Mouse (Mus musculus) adrenal gland (tissue): ENCODE data around the gene Fgf7.

ENCODE experiments used
- intact Hi-C: fragments of 180-260 bp; cut with DNase I; formaldehyde crosslinking; loops from one replicate; pipeline ENCODE4 v1.15.1; 2025

The Fgf7 gene

DNA sequence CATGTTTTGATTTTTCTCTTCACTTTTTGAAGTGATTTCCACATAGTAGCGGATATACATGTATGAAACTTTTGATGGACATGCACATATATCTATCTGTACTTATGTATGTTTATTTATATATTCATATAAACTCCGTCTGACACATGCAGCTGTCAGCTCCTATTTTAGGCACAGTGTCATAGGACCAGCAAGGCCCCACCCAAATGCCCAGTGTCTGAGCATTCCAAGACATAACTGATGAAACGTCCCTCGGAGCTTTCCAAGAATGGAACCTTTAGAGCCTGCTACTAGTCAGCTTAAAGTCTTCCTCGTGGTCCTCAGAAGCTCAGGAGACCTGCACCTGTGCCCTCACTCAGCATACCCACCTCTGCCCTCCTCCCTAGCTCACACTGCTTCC is 19.2 kb downstream of the Fgf7 start:
- intact Hi-C loops = no loop called here

DNA sequence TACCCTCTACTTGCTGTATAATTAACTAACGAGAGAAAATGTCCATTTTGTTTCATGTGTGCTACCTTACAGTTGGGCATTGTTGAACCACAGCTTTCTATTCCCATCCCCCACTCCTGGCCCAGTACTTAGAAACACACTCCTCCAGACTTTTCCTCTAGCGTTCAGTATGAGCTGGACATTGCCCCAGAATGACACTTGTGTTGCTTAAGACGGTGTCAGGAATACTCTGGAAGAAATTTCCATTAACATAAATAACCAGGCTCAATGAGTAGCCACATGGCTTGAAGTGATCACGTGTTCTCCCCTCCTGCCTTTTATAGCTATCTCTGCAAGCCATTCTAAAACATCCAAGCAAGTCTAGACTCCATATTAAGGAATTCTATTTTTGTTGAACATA is 26.1 kb downstream of the Fgf7 start:
- intact Hi-C loops = no loop called here

DNA sequence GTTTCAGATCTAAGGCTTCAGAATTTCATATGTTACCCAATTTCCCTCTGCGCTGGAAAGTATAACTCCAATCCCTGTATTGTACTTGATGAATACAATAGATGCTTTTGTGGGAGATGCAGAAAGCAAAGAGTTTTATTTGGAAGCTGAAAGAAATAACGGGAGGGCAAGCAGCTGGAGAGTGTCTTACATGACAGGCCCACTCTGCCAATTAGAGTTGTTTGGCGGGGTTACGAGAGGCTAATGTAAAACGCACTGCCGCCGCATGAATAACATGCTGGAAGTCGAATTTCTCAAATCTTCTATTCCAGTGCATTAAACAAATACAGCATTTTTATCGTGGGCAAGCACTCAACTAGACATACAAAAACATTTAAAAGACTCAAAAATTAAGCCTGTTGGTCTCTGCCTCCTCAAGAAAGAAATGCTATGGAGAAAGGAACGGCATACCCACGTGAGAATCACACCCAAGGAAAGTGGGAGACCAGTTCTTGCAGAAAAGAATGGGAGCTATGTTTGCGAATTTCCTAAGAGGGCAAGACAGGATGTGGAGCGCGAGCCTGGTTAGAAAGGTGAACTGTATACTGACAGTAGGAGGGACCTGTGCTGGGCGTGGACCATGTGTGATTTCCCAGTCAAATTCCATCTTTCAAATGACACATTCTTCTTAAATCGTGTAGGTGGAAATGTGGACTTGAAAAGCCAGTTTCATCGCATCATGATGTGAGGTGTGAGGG is 26.7 kb downstream of the Fgf7 start:
- intact Hi-C loops = no loop called here

DNA sequence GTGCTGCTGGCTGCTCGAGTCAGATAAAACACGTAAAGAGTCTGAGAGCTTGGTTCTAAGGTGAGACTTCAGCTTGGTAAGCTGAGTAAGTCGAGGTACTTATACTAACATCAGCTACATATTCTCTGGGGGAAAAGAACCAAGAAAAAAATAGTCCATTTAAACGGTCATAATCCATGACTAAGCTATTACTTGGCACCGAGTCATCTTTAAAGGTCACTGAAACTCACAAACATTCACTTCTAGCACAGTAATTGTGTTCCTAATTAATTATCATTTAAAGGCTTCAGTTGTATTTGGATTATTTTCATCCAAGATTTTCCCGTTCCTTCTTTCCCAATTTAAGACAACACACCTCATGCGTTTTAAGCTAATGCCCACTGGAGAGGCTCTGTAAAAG is 28.4 kb downstream of the Fgf7 start:
- intact Hi-C loops = no loop called here

- intact Hi-C loops = no loop called here
Measured at GRCm38 (mm10) chr2:126064814-126065213, 30.4 kb downstream of the Fgf7 start.

DNA sequence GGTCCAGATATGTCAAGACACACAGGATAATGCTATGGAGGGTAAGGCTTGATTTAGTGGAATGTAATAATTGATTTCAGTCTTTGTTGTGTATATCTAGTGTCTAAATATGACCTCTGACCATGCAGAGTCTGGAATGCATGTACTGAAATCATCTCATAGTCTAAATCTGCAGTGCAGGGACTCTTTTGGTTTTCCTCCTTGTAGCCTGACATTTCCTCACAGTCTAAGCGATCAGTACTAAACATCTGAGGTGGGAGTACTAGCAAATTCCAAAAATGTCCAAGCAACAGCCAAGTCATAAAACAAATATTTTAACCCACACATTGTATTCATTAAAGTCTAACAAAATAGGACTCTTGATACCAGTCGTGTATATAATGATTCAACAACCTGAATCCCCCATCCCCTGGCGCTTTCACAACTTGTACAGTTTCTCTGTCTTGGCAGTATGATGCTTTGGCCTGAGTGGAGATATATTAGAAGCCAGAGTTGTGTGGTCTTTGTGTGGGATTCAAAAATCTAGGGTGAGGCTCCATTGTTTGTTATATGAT is 30.9 kb downstream of the Fgf7 start:
- intact Hi-C loops = no loop called here

DNA sequence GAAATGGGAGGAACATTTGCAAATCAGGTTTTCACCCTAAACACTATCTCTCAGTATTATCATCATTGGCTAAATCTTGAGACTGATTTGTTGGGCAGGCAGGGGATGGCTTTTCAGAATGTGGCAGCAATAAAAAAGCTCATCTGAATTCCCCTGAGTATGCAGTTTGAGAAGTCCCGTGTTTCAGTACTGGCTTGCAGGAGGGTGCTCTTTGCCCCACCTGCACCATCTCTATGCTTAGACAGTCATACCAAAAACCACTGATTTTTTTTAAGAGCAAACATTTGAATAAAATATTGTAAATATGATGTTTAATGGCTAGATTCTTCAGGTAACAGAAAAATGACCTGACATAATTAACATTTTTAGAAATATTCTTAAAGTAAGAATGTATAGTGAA is 35.3 kb downstream of the Fgf7 start:
- intact Hi-C loops = no loop called here

DNA sequence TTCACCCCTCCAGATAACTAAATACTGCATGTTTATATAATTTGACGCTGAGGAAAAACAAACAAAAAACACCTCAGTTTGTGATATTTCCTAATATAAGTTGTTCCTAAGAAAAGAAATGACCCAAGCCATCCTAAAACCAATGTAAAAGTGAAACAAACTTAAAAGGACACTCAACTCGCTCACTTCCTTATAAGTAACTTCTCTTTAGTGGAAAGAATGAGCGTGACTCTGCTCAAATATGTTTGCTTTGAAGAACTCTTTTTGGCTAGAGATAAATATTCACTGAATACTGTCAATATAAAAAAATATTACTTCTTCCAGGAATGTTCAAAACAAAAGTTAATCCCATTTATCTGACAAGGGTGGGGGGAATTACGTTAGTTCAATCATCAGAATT is 39.3 kb downstream of the Fgf7 start:
- intact Hi-C loops = no loop called here

- intact Hi-C loops = no loop called here
Measured at GRCm38 (mm10) chr2:126076506-126076905, 42.0 kb downstream of the Fgf7 start.

DNA sequence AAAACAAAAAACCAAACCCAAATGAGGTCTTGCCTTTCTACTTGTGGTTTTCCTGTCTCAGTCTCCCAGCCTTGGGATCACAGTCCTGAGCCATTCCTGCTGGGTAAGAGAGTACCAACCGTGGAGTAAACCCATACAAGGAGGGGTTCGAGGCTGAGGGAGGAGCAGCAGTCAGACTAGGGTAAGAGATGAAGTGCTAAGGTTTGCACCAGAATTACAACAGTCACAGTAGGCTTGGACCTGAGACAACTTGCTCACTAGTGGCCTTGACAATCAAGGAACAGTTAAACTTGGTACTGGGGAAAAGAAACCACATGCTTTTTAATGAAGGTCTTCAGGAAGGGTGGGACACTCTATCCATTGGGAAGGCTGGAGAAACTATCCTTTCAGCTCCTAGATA is 44.6 kb downstream of the Fgf7 start:
- intact Hi-C loops = no loop called here

DNA sequence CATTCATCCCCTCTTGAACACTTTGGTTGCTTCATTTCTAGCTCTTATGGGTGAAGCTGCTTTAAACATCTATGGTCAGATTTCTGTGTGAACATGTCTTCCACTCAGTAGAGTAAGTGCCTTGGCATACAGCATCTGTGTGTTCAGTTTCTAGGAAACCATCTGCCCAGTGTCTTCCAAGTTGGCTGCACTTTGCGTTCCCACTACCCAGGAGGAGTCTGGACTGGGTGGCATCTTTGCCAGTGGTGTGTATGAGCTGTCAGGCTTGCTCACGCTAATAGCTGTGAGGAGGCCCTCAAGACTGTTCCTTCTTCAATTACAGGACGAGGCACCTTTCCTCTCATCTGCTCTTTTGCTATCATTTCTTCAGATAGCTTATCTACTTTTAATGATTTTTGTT is 49.9 kb downstream of the Fgf7 start:
- intact Hi-C loops = no loop called here

DNA sequence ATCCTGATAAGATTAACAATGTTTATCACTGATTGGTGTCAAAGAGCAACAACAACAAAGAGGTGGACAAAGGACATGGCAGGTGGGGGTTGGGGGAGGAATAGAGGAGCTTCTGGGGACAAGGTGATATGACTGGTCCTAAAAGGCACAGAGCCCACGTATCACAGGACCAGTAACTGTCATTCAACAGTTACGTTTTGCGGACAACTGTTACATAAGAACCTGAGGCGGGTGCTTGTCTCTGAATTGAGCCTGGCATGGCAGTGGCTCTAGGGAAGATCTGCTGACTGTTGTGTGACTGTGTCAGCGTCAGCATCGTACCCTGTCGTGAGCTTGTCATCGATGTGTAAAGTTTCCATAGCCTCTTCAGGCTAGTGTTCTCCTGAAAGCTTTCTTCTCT is 51.7 kb downstream of the Fgf7 start:
- intact Hi-C loops = no loop called here

GRCm38 (mm10) chr2:126090432-126090831 is 56.0 kb downstream of the Fgf7 start:
- intact Hi-C loops = no loop called here

DNA sequence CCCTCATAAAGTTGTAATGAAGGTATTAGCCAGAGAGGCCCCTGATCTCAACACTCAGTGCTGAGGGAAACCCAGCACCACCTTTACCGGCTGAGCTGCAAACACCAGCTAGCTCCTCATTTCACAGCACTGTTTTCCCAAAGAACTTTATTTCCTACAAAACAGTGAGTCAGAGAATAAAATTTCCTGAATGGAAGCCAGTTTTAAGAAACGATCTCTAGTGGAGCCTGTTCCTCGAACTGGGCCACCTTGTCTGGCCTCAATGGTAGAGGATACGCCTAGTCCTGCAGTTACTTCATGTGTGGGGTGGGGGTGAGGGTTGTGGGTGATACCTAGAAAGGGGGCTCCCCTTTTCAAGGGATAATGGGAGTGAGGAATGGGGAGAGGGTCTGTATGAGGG is 60.2 kb downstream of the Fgf7 start:
- intact Hi-C loops = no loop called here
